Mouse (Mus musculus): ENCODE data around the gene Polr3a.

GRCm38 (mm10) chr14:24497443-24497842 lies 10.6 kb upstream of the Polr3a start:
- no peak for TF ChIP-seq POLR2A (IDR thresholded peaks at IDR 0.05; ENCODE audit: insufficient read depth, low read depth, low read length)
- no peak for TF ChIP-seq CTCF (IDR thresholded peaks at IDR 0.05; ENCODE audit: insufficient read depth, low read depth, low read length)

All from olfactory bulb, adult 2 months (tissue).